Mouse (Mus musculus) brain, embryonic 14.5 days (tissue): Measurements from ENCODE around the gene Oaz3. TPM values are rescaled to one million over a fixed set of nuclear protein-coding genes. Genes with fewer than 3 reads are reported as not detected.

Experiments
- DNase-seq: peaks from one replicate; pipeline ENCODE4 v3.0.0-alpha.2; 2011; ENCODE audit warnings: low read depth
- CTCF ChIP-seq: fragments of 200-500 bp; IDR thresholded peaks from 2 replicates; pipeline ENCODE4 v1.5.1; 2012; ENCODE audit warnings: inconsistent platforms, mild to moderate bottlenecking, moderate library complexity, borderline replicate concordance; ENCODE audit not compliant: insufficient read depth, insufficient read length; ENCODE audit errors: extremely low read depth
- POLR2A ChIP-seq: fragments of 200-500 bp; IDR thresholded peaks from 2 replicates; pipeline ENCODE4 v1.6.1; 2012; ENCODE audit warnings: mild to moderate bottlenecking, inconsistent platforms, borderline replicate concordance; ENCODE audit not compliant: poor library complexity, insufficient read depth, insufficient read length, severe bottlenecking; ENCODE audit errors: extremely low read depth
- polyA plus RNA-seq: library from polyadenylated mRNA; depleted of rRNA; stranded (reverse); fragments of >200 nt; gene quantifications from 2 replicates; pipeline ENCODE4 v1.2.3, GENCODE M21; 2012; rRNA removed

Gene Oaz3
- polyA plus RNA-seq, 1 experiment: 0.57 TPM

DNA sequence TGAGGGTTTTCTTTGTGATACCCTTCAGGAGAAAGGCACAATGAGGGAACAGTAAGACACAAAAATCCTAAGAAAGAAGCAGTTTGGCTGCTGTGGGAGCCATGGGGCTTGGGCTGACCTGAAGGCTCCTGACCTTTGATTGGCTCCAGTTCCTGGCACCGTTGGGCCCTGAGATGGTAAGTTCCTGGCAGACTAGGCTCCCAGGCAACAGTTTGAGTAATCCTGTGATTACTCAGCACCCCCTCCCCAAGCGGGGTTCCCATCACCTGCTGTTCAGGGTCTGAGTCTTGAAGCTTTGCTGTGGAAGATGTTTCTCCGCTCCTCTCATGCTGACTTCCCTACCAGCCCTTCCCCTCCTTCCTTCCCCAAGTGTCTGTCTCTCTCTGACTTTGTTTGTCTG, 60.2 kb downstream of the Oaz3 start:
- no peak for TF ChIP-seq CTCF
- no peak for TF ChIP-seq POLR2A
- DNase-seq: no peak

Other genes with a start within 250 kb of the Oaz3 start
- gene Gm5286, start 247.2 kb downstream of the Oaz3 start, polyA plus RNA-seq: not detected in 2 replicates
- not detected in 2 replicates for gene Gm4778, start 179.9 kb downstream of the Oaz3 start, polyA plus RNA-seq
- gene Them4, start 133.8 kb downstream of the Oaz3 start, polyA plus RNA-seq: 19.2 and 22.3 TPM in 2 replicates
- 0.26 and 1.4 TPM in 2 replicates for gene Them5, start 101.8 kb downstream of the Oaz3 start, polyA plus RNA-seq
- gene C2cd4d, start 81.5 kb downstream of the Oaz3 start, polyA plus RNA-seq: 1.0 and 1.3 TPM in 2 replicates
- gene Rorc, start 71.1 kb downstream of the Oaz3 start, polyA plus RNA-seq: 0.97 and 1.5 TPM in 2 replicates
- gene Lingo4, start 45.4 kb downstream of the Oaz3 start, polyA plus RNA-seq: 0.55 and 0.70 TPM in 2 replicates
- gene Tdrkh, start 30.6 kb downstream of the Oaz3 start, polyA plus RNA-seq: 15.2 and 24.2 TPM in 2 replicates
- gene Mrpl9, start 597 bp downstream of the Oaz3 start, polyA plus RNA-seq: 48.8 and 51.9 TPM in 2 replicates
- 696 and 882 TPM in 2 replicates for gene Celf3, start 34.4 kb upstream of the Oaz3 start, polyA plus RNA-seq
- 5.7 and 5.8 TPM in 2 replicates for gene Riiad1, start 36.4 kb upstream of the Oaz3 start, polyA plus RNA-seq
- 34.0 and 45.1 TPM in 2 replicates for gene Snx27, start 138.8 kb upstream of the Oaz3 start, polyA plus RNA-seq
- gene Gm10972, start 199.2 kb upstream of the Oaz3 start, polyA plus RNA-seq: not detected in 2 replicates
- 4.5 and 4.7 TPM in 2 replicates for gene Tuft1, start 215.0 kb upstream of the Oaz3 start, polyA plus RNA-seq
- 0.52 and 0.57 TPM in 2 replicates for gene Selenbp2, start 249.6 kb upstream of the Oaz3 start, polyA plus RNA-seq